Mouse (Mus musculus) regulatory T cell (primary cell): ENCODE data around the gene Olfr1024.

ENCODE experiments used
- in situ Hi-C: fragments of 300-600 bp; cut with MboI, MseI; formaldehyde crosslinking; loops from one replicate; pipeline ENCODE4 v1.15.1; 2025; ENCODE audit warnings: high pct_unique_total_duplicates

Olfr1024 gene

GRCm38 (mm10) chr2:85904952-85905351, at the start of gene Olfr1024:
Gene Olfr1024 (minus strand): TSS chr2:85905052.
- in situ Hi-C loops: no loop called here

- in situ Hi-C loops: no loop called here
Observed at GRCm38 (mm10) chr2:85950137-85950536, 45.3 kb upstream of the Olfr1024 start, which contains the start of gene Olfr1028. Gene Olfr1028 (plus strand): TSS chr2:85950437.

GRCm38 (mm10) chr2:85921258-85921657, 16.4 kb upstream of the Olfr1024 start, which contains the start of gene Olfr1026:
Gene Olfr1026 (plus strand): TSS chr2:85921558.
- in situ Hi-C loops: no loop called here

- in situ Hi-C loops: no loop called here
Observed at GRCm38 (mm10) chr2:85914893-85915292, 10.0 kb upstream of the Olfr1024 start, which contains the start of gene Olfr1025-ps1. Gene Olfr1025-ps1 (plus strand): TSS chr2:85915193.

GRCm38 (mm10) chr2:85913197-85913596, 8.3 kb upstream of the Olfr1024 start:
- in situ Hi-C loops: no loop called here

GRCm38 (mm10) chr2:85885340-85885739, 19.5 kb downstream of the Olfr1024 start, which contains the start of gene Olfr1023:
Gene Olfr1023 (plus strand): TSS chr2:85885640.
- in situ Hi-C loops: no loop called here

GRCm38 (mm10) chr2:85868294-85868693, 36.6 kb downstream of the Olfr1024 start, which contains the start of gene Olfr1022:
Gene Olfr1022 (plus strand): TSS chr2:85868594.
- in situ Hi-C loops: no loop called here
